Mouse (Mus musculus): ENCODE measurements at regions not wholly inside any gene's neighbourhood (a gene's known extent, or its start where the extent isn't known, plus 50 kb on each side); places are given as distances from the start of the nearest gene placed in this dataset.
"Not testable (repeated sequence)": the region's sequence is repeated elsewhere in the genome, so short reads cannot be mapped to it uniquely, and the experiment has no call there.

DNA sequence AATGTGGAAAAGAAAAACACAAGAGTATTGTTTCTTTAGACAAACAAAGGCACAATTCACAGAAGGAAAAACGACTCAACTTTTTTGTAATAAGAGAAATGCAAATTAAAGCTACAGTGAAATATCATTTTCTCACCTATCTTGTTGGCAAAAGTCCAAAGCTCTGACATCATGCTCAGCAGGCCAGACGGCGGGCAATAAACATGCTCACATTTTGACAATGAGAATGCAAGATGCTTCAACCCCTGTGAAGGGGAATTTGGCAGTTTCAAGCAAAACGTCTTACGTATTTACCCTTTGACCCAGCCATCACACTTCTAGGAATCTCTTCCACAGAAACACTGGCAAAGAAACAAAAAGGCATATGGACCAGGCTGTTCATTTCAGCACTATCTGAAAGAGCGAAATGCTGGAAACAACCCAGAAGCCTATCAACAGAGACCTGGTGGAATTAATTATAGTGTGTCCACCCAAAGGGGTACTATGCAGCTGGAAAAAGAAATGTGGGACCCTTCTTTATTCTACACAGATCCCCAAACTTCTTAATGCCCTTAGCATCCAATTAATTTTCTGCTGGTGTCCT lies 203.4 kb upstream of the 2610301B20Rik start:
- intact Hi-C loops (cut with DNase I), result no loop called here
- peak; percentile 2 to 14 for DNase-seq

DNA sequence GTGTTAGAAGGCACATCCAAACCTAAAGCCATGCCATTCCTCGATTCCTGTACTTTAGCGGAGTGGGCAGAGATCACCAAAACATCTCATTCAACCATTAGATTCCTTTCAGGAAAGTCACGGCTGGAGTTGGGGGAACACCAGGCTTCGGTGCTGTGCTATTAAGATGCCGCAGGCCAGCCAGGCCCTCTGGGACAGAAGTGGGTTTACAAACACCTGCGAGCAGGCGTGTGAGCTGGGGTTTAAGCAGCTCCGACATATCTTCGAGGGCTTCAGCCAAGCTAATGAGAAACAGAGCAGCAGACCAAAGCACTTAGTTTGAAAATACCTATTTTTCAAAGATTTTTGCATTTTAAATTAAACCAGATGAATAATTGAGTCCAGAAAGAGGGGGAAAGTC lies 183.2 kb upstream of the 2610301B20Rik start:
- intact Hi-C loops (cut with DNase I), result no loop called here
- no peak for DNase-seq

DNA sequence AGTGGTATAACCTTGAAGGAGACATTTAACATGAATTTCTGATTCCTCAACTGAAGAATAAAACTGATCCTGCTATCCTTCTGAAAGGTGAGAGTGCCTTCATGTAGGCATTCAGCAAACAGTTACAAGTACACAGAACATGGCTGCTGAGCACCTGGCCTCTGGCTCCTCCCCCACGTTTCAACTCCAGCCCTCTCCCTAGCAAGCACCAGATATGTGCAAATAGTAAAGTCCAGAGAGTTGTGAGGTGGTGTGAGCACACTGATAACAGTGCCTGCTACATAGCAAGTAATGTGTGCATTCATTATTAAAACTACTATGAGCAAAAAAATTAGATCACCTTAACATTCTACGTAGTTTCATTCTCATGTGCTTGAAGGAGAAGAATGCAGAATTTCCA lies 181.4 kb upstream of the 2610301B20Rik start:
- intact Hi-C loops (cut with DNase I), result no loop called here

DNA sequence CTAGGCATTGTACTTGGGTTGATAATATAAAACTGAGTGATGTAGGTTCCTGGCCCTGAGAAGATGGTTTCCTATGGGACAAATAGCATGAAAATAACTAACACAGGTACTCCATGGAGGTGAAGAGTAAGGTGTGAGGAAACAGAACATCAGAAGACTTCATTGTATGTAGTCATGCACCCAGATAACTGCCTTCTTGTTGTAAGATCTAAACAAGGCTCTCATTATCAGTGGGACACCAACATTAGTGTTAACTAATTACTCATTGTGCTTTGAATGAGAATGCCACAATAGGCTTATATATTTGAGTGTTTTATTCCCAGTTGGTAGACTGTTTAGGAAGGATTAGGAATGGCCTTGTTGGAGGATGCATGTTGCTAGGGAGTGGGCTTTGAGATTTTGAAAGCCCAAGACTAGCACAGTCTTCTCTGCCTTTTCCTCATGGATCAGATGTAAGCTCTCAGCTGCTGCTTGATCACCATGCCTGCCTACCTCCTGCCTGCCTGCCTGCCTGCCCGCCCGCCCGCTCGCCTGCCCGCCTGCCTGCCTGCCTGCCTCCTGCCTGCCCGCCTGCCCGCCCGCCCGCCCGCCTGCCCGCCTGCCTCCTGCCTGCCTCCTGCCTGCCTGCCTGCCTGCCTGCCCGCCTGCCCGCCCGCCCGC lies 180.7 kb upstream of the 2610301B20Rik start:
- intact Hi-C loops (cut with DNase I), result no loop called here
- no peak for DNase-seq

More for the DNA sequence above, 181.4 kb upstream of the 2610301B20Rik start:
- DNase-seq, result no peak

DNA sequence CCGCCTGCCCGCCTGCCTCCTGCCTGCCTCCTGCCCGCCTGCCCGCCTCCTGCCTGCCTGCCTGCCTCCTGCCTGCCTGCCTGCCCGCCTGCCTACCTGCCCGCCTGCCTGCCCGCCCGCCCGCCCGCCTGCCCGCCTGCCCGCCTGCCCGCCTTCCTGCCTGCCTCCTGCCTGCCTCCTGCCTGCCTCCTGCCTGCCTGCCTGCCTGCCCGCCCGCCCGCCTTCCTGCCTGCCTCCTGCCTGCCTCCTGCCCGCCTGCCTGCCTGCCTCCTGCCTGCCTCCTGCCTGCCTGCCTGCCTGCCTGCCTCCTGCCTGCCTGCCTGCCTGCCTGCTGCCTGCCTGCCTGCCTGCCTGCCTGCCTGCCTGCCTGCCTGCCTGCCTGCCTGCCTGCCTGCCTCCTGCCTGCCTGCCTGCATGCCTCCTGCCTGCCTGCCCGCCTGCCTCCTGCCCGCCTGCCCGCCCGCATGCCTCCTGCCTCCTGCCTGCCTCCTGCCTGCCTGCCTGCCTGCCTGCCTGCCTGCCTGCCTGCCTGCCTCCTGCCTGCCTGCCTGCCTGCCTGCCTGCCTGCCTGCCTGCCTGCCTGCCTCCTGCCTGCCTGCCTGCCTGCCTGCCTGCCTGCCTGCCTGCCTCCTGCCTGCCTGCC lies 180.1 kb upstream of the 2610301B20Rik start:
- DNase-seq; intact Hi-C loops (cut with DNase I): not testable (repeated sequence)

DNA sequence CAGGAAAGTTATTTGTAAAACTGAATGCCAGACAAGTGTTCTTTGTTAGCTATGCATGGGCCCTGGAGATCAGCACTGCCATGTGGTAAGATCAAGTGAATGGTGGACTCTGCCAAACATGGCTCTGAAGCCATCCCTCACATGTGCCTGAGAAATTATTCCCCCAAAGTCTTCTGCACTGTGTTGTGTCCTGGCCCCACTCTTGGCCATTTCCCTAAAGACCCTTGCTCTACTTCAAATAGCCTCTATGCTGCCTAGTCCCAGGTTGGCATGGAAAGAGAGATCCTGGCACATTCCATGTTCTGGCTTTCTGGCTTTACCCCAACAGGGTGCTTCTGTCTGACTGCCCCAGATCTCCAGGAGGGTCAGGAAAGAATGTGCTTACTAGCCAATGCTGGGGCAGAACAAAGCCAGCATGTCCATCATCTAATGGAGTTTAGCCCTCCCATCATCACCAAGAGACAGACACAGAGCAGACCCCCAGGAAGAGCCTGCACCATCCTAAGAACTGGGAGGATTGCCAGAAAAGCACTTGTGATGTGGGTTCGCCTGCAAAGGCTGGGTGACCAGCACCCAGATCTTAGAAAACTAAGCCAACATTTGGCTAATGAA lies 177.0 kb upstream of the 2610301B20Rik start:
- peak in 1 of 2 experiments; percentile 10 for DNase-seq
- intact Hi-C loops (cut with DNase I), result no loop called here

DNA sequence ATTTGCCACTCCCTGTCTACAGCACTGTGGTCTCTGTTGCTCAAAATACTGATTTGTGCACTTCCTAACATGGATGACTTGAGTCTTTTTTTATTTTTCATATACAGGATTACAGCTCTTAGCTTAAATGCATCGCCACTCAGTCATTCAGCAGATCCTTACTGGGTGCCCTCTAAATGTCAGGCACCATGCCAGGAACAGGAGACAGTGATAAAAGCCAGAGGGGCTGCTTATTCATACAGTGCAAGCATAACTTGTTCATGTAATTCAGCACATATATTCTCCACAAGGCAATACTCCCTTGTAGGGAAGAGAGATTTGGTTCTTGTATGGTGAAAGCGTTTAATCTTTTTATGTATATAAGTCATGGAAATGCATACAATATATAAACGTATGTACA lies 175.7 kb upstream of the 2610301B20Rik start:
- peak; percentile 59 for DNase-seq
- intact Hi-C loops (cut with DNase I), result no loop called here

DNA sequence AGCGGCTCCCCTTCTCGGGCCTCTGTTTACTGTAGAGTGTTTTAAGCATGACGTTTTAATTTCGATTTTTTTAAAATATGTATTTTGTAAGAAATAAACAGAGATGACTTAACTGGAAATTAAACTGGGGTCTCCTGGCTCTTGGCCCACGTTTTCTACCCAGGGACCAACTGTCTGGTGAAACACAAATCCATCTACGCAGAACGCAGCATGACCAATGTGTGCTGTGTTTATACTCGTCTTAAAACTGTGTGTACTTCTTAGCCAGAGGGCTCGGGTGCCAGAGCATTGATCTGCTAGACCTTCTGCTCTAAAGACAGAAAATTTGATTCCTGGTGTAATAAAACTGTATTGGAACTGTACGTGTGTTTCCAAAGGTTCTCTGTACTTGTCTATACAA lies 172.8 kb upstream of the 2610301B20Rik start:
- no peak for DNase-seq
- intact Hi-C loops (cut with DNase I), result no loop called here

DNA sequence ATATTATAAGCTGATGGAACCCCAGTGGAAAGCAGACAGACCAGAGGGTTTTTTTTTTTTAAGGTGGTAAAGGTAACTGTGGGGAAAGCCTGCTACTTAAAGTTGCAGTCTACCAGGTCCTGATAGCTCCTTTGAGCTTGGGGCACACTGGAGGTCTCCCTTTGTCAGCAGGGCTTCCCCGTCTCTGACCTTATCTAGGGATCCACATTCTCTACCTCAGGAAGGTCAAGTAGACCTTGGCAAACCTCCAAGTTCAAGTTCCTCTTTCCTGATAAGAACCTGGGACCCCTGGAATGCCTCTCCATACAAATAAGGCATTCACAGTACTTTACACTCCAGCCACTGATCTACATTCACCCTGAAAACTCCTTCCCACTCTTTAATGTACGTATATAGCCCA lies 171.1 kb upstream of the 2610301B20Rik start:
- DNase-seq, result no peak
- intact Hi-C loops (cut with DNase I), result no loop called here

DNA sequence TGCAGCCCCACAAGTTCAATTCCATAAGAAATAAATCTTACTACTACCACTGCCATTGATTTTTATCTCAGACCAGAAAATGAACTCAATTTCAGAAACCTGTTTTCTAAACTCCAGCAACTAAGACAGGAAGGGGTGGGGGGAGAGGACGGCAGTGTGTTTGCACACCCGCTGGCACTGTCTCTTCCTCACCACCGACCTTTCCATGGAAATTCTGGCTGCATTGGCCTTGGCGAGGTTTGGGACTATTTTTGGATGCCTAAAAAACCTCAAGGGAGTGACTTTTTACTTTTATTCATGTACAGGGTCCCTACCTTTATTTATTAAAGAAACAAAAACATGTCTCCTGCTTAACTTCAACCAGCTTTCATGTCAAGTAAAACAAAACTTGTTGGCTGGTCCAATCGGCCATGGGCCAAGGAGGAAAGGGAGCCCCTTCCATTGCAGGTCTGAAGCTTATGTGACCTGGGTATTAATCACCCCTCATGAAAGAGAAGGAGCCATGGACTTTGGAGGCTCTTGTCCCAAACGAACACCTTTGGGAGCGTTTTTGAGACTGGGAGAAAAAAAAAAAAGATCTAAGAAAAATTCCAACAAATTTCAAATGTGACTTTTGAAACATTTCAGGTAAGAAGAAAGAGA lies 167.2 kb upstream of the 2610301B20Rik start:
- intact Hi-C loops (cut with DNase I), result no loop called here
- DNase-seq, result no peak

DNA sequence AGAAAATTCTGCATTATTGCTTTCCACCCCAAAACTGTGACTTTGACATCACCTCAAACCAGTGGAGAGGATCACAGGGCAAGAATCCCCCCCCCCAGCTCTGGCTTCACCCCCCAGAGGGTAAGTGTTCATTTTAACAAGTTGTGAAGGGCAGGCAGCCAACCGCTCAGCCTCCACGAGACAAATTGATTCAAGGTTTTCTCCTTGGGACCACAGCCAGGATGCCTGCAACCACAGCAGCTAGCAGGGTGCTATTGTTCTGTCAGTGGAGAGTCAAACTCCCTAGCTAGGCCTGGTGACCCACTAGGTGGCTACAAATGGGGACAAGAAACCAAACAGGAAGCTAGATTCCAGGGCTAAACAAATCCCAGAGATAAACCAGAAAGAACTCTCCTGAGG lies 166.6 kb upstream of the 2610301B20Rik start:
- intact Hi-C loops (cut with DNase I), result no loop called here
- DNase-seq, result peak; percentile 36 to 47

DNA sequence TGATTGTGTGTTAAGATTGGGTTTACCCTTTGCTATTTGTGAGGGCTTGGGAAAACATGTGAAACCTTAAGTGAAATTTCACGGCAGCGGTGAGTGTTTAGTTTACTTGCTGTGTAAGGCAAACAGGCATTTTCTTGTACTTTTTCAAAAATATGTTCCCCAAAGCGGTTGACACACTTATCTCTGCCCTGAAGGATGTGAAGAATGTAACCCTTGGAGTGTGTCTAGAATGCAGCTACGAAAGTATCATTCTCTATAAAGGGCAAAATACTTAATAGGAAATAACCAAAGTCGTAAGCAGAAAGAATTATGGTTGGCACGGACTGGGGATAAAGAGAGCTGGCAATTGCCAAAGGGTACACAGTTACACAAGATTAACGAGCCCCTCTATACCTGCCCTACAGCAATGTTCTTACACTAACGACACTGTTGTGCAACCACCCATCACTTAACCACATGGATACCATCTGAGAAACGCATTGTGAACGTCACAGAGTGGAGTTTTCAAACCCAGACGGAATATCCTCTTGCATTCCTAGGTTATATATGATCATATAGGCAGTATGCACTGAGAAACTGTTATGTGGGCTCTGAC lies 162.3 kb upstream of the 2610301B20Rik start:
- intact Hi-C loops (cut with DNase I), result no loop called here
- no peak for DNase-seq

DNA sequence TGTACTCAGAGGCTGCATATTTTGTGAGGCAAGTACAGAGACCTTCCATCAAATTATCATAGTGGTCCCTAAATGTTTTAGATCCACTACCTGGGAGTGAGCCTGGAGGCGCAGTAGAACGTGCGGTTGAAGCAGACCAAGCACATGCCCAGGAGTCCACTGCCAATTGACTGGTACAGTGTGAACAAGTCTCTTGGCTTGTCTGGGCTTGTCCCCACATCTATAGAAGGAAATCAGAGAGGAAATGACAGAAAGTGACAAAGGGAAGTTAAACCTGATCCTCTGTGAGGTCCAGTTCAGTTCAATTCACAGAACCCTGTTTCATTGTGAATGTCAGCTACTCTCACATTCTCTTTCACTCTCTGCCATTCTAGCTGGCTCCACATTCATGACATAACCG lies 151.0 kb upstream of the 2610301B20Rik start:
- intact Hi-C loops (cut with DNase I), result no loop called here

DNA sequence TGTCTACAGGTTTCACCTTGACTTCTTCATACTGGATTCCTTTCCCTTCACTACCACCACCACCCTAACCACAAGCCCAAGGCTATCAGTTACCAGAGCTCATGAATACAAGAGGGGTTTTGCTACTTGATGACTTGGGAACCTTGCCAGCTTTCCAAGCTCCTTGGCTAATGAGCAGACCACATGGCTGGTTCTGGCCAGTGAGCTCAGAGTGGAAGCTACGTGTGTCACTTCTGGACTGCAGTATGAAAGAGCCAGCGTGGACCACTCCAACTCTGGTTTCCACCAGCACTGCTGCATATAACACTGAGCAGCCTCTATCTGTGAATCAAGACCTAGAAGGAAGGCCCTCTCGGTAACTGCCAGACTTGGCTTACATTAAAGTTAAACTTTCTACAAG lies 146.4 kb upstream of the 2610301B20Rik start:
- intact Hi-C loops (cut with DNase I), result no loop called here
- DNase-seq, result no peak

More for the DNA sequence above, 151.0 kb upstream of the 2610301B20Rik start:
- DNase-seq, result no peak

DNA sequence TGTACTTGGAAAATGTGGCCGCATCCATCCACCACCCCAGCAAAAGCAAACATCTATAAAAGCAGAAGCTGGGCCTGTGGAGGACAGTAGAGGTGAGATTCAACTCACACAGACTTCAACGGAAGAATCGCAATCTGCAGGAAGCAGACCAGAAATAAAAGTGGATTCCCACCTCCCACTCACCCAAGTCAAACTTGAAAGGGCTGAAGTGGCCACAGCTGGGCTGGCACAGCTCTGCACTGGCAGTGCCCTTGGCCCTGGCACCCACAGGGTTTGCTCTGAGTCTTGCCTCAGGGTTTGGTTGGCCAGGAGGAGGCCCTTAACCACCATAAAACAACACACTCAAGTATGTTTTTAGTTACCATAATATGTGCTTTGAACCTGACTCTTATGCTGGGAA lies 129.1 kb upstream of the 2610301B20Rik start:
- no peak for DNase-seq
- intact Hi-C loops (cut with DNase I), result no loop called here

DNA sequence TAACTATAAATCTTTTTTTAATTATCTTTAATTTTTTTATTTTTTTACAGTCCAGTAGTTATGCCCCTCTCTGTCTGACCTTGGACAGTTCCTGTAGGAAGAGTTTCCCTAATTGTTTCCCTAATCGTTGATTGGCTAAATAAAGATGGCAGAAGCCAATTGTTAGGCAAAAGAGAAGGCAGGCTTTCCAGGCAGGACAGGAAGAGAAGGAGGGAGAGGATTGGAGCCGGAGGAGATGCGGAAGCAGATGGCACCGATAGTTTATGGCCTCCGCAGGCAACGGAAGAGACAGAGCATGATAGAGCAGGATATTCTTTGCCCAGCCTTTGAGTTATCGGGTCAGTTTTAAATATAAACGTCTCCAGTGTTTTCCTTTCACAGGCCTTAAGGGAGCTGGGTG lies 125.5 kb upstream of the 2610301B20Rik start:
- intact Hi-C loops (cut with DNase I), result no loop called here
- DNase-seq, result no peak

DNA sequence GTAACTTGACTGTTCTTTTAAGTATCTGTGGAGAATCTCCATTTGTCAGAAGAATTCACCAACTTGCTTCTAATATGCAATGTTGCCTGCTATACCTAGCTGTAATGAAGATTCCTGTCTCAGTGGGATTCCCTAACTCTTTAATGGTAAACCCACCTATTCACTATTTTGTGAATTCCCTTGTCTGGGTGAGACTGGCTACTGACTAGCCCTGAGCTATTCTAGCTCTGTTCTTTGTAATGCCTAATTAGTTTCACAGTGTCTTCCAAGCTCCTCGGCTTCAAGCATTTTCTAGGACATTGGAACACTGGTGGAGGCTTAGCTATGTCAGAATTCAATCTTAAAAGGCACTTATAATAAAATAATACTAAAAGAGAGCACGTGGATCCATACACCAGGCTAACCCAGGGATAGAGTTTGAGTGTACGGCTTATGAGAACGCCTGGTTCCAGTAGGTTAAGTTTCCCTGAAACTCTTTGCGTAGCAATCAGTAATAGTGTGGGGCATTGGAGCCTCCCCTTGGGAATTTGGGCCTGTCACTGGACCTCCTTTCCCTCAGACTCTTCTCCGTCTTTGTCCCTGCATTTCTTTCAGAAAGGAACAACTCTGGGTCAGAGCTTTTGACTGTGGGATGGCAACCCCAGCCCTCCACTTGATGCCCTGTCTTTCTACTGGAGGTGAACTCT lies 123.8 kb upstream of the 2610301B20Rik start:
- intact Hi-C loops (cut with DNase I); DNase-seq: not testable (repeated sequence)

DNA sequence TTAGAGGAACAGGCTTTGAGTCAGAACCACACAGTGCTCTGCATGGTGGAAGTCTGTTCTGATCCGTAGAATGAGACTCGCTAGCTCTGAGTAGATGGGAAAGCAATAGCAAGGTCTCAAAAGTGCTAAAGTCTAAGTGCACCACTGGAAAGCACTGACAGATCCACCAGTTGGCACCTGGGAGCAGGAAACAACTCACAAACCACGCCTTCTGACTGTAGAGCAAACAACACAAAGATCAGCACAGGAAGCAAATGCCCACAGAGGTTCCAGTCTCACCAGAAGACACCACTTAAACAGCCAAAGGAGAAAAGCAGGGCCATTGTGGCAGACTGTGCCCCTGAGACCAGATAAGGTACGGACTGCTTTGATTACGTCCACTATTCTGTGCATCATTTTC lies 121.1 kb upstream of the 2610301B20Rik start:
- intact Hi-C loops (cut with DNase I), result no loop called here
- DNase-seq, result no peak

DNA sequence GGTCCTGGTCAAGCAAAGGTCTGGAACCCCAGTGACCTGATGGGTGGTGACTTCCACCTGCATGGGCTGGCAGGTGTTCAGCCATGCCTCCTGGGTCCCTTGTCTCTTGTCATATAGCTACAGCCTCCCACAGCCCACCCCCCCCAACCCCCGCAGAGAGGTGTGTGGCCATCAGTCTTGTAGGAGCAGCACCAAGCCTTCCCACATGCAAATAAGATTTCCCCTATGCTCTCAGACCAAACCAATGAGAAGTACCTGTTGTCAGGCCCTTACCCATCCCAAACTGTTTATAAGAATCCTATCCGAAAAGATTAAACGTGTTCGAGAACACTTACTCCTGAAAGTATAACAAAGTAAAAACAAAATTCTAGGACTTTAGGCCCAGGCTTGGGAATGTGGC lies 114.8 kb upstream of the 2610301B20Rik start:
- intact Hi-C loops (cut with DNase I), result no loop called here
- DNase-seq, result no peak

DNA sequence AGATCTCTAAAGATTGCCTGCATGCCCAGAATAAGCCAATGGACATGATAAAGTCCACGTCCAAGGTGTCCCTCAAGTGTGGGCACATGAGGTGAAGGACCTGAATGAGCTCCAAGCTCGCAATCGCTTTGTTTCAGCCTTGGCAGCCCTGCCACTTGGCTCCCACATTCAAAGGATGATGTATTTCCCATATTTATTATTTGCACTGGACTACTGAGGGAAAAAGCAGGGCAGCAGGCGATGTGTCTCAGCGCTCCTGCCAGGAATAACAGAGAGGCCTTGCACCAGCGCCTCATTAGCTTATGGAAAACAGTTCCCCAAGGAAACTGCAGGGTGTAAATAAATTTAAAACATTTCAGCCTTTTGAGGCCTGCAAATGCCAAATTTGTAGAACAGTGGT lies 106.6 kb upstream of the 2610301B20Rik start:
- intact Hi-C loops (cut with DNase I), result no loop called here
- DNase-seq, result peak; percentile 50 to 65

Data from heart, postnatal 10 days (tissue).